Mouse (Mus musculus): Measurements from ENCODE around the gene Fbxw20. TPM values are rescaled to one million over a fixed set of nuclear protein-coding genes. Genes with fewer than 3 reads are reported as not detected.

Gene Fbxw20
- polyA plus RNA-seq, 1 experiment from 2014 or later = not detected

Other genes starting within 250 kb of the Fbxw20 start
- not detected in 2 replicates for gene Ucn2, start 248.7 kb downstream of the Fbxw20 start, polyA plus RNA-seq (2014; fragmentation: Nextera tagmentation; extraction: Ambion mirVana)
- 12.5 and 12.8 TPM in 2 replicates for gene Pfkfb4, start 243.0 kb downstream of the Fbxw20 start, polyA plus RNA-seq (2014; fragmentation: Nextera tagmentation; extraction: Ambion mirVana)
- 30.4 and 33.9 TPM in 2 replicates for gene Shisa5, start 196.2 kb downstream of the Fbxw20 start, polyA plus RNA-seq (2014; fragmentation: Nextera tagmentation; extraction: Ambion mirVana)
- gene Trex1, start 175.0 kb downstream of the Fbxw20 start, polyA plus RNA-seq (2014; fragmentation: Nextera tagmentation; extraction: Ambion mirVana) = 5.9 and 8.2 TPM in 2 replicates
- gene Atrip, start 160.6 kb downstream of the Fbxw20 start, polyA plus RNA-seq (2014; fragmentation: Nextera tagmentation; extraction: Ambion mirVana) = 28.1 and 32.1 TPM in 2 replicates
- gene Ccdc51, start 152.3 kb downstream of the Fbxw20 start, polyA plus RNA-seq (2014; fragmentation: Nextera tagmentation; extraction: Ambion mirVana) = 13.2 and 17.4 TPM in 2 replicates
- gene Tma7, start 152.2 kb downstream of the Fbxw20 start, polyA plus RNA-seq (2014; fragmentation: Nextera tagmentation; extraction: Ambion mirVana) = 671 and 746 TPM in 2 replicates
- gene Plxnb1, start 139.4 kb downstream of the Fbxw20 start, polyA plus RNA-seq (2014; fragmentation: Nextera tagmentation; extraction: Ambion mirVana) = 27.3 and 28.3 TPM in 2 replicates
- not detected in 2 replicates for gene Fbxw21, start 72.7 kb downstream of the Fbxw20 start, polyA plus RNA-seq (2014; fragmentation: Nextera tagmentation; extraction: Ambion mirVana)
- not detected in 2 replicates for gene Fbxw13, start 38.8 kb downstream of the Fbxw20 start, polyA plus RNA-seq (2014; fragmentation: Nextera tagmentation; extraction: Ambion mirVana)
- gene Fbxw14, start 52.9 kb upstream of the Fbxw20 start, polyA plus RNA-seq (2014; fragmentation: Nextera tagmentation; extraction: Ambion mirVana) = not detected in 2 replicates
- not detected in 2 replicates for gene Fbxw28, start 104.9 kb upstream of the Fbxw20 start, polyA plus RNA-seq (2014; fragmentation: Nextera tagmentation; extraction: Ambion mirVana)
- not detected in 2 replicates for gene Fbxw22, start 169.5 kb upstream of the Fbxw20 start, polyA plus RNA-seq (2014; fragmentation: Nextera tagmentation; extraction: Ambion mirVana)
- not detected in 2 replicates for gene Fbxw16, start 214.4 kb upstream of the Fbxw20 start, polyA plus RNA-seq (2014; fragmentation: Nextera tagmentation; extraction: Ambion mirVana)